Mouse (Mus musculus): ENCODE results near the gene Galnt10. TPM values are rescaled to one million over a fixed set of nuclear protein-coding genes. Genes with fewer than 3 reads are reported as not detected.
"Not testable (repeated sequence)": the region's sequence is repeated elsewhere in the genome, so short reads cannot be mapped to it uniquely, and the experiment has no call there.

The Galnt10 gene
- total RNA-seq, 2 experiments from 2014 or later = 8.4 to 9.0 TPM

GRCm38 (mm10) chr11:57809732-57810098 lies 164.5 kb downstream of the Galnt10 start:
- no peak for DNase-seq (ENCODE audit: low spot score)
- intact Hi-C loops (cut with DNase I) = no loop called here

- intact Hi-C loops (cut with DNase I) = no loop called here
Observed at GRCm38 (mm10) chr11:57811006-57811405, 165.8 kb downstream of the Galnt10 start.

GRCm38 (mm10) chr11:57812212-57812611 lies 167.0 kb downstream of the Galnt10 start:
- intact Hi-C loops (cut with DNase I) = no loop called here
- no peak for DNase-seq (ENCODE audit: low spot score)

More at GRCm38 (mm10) chr11:57811006-57811405, 165.8 kb downstream of the Galnt10 start:
- no peak for DNase-seq (ENCODE audit: low spot score)

GRCm38 (mm10) chr11:57813641-57814040 lies 168.4 kb downstream of the Galnt10 start:
- no peak for DNase-seq (ENCODE audit: low spot score)
- intact Hi-C loops (cut with DNase I) = no loop called here

GRCm38 (mm10) chr11:57818189-57818588 lies 172.9 kb downstream of the Galnt10 start:
- intact Hi-C loops (cut with DNase I) = no loop called here
- no peak for DNase-seq (ENCODE audit: low spot score)

- intact Hi-C loops (cut with DNase I) = loop anchor here (1.0 kb wide), 1 partner anchor 114 kb away; no protein-coding TSS in a partner anchor
- peak; percentile 29 for DNase-seq (ENCODE audit: low spot score)
Observed at GRCm38 (mm10) chr11:57819999-57820581, 174.8 kb downstream of the Galnt10 start.

GRCm38 (mm10) chr11:57823159-57823558 lies 177.9 kb downstream of the Galnt10 start:
- DNase-seq (ENCODE audit: low spot score); intact Hi-C loops (cut with DNase I): not testable (repeated sequence)

- intact Hi-C loops (cut with DNase I) = no loop called here
- no peak for DNase-seq (ENCODE audit: low spot score)
Observed at GRCm38 (mm10) chr11:57823714-57824113, 178.5 kb downstream of the Galnt10 start.

GRCm38 (mm10) chr11:57825234-57825633 lies 180.0 kb downstream of the Galnt10 start:
- intact Hi-C loops (cut with DNase I); DNase-seq (ENCODE audit: low spot score): not testable (repeated sequence)

GRCm38 (mm10) chr11:57827048-57827914 lies 182.0 kb downstream of the Galnt10 start:
- DNase-seq (ENCODE audit: low spot score) = no peak
- intact Hi-C loops (cut with DNase I) = no loop called here

GRCm38 (mm10) chr11:57827915-57828545 lies 182.8 kb downstream of the Galnt10 start:
- intact Hi-C loops (cut with DNase I) = no loop called here
- no peak for DNase-seq (ENCODE audit: low spot score)

- intact Hi-C loops (cut with DNase I) = no loop called here
- no peak for DNase-seq (ENCODE audit: low spot score)
Observed at GRCm38 (mm10) chr11:57828955-57829870, 184.0 kb downstream of the Galnt10 start.

GRCm38 (mm10) chr11:57829871-57830775 lies 184.9 kb downstream of the Galnt10 start:
- DNase-seq (ENCODE audit: low spot score) = no peak
- intact Hi-C loops (cut with DNase I) = no loop called here

GRCm38 (mm10) chr11:57831281-57831781 lies 186.1 kb downstream of the Galnt10 start:
- DNase-seq (ENCODE audit: low spot score) = no peak
- intact Hi-C loops (cut with DNase I) = no loop called here

- intact Hi-C loops (cut with DNase I) = no loop called here
- no peak for DNase-seq (ENCODE audit: low spot score)
Observed at GRCm38 (mm10) chr11:57831861-57832260, 186.6 kb downstream of the Galnt10 start.

GRCm38 (mm10) chr11:57832552-57833201 lies 187.4 kb downstream of the Galnt10 start, which contains the start of gene Hand1:
Gene Hand1, minus strand, starts transcription at chr11:57832818.
- no peak for DNase-seq (ENCODE audit: low spot score)
- intact Hi-C loops (cut with DNase I) = no loop called here

- intact Hi-C loops (cut with DNase I) = no loop called here
- no peak for DNase-seq (ENCODE audit: low spot score)
Observed at GRCm38 (mm10) chr11:57833296-57833977, 188.2 kb downstream of the Galnt10 start.
